Mouse (Mus musculus) induced T-regulatory cell, adult 2 months (primary cell): ENCODE results near the gene Dnajc6.

Experiments
- DNase-seq: peaks from one replicate; pipeline ENCODE4 v3.0.0-alpha.2; 2012; ENCODE audit warnings: low read depth

The Dnajc6 gene

DNA sequence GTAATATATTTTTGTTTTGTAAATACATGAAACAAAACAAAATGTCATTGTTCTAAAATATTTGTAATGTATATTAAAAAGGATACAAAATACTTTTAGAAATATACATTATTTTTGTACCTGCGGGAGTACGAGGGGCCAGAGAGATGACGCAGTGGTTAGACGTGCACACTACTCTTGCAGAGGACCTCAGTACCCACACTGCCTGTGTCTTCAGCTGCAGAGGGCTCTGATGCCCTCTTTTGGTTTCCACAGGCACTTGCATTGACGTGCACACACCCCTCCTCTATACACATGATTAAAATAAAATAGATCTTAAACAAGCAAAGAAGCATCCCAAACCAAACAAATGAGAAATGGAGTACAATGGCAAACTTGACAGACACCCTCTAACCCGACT is 146.3 kb downstream of the Dnajc6 start:
- DNase-seq: no peak

DNA sequence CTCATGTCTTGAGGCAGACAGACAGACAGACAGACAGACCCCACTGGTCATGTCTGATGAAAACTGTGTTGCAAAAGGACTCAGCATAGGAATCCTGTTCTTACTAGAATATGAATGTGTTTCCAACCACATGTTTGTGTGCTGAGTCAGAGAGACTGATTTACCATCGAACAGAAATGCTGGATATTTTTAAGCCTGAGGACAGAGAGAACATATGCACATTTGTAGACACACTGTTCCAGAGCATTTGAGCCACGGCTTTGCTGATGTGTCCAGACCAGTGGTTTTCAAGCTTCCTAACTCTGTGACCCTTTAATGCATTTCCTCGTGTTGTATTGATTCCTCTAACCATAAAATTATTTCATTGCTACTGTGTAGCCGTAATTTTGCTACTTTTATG is 146.8 kb downstream of the Dnajc6 start:
- DNase-seq: no peak

DNA sequence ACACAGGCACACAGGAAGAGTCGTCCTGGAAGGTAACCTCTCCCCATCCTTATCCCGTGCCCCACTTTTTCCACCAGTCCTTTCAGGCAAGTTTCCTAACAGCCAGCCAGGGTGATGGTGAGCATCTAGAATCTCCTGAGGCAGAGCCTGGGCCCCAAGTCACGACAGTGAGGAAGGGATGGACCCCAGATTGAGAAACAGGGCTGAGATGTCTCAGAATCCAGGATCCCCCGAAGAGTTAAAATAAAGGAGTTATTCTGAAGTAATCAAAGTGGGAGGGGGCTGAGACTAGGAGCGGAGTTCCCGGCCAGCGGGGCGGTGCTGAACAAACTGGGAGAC is 150.4 kb downstream of the Dnajc6 start:
- DNase-seq: no peak

DNA sequence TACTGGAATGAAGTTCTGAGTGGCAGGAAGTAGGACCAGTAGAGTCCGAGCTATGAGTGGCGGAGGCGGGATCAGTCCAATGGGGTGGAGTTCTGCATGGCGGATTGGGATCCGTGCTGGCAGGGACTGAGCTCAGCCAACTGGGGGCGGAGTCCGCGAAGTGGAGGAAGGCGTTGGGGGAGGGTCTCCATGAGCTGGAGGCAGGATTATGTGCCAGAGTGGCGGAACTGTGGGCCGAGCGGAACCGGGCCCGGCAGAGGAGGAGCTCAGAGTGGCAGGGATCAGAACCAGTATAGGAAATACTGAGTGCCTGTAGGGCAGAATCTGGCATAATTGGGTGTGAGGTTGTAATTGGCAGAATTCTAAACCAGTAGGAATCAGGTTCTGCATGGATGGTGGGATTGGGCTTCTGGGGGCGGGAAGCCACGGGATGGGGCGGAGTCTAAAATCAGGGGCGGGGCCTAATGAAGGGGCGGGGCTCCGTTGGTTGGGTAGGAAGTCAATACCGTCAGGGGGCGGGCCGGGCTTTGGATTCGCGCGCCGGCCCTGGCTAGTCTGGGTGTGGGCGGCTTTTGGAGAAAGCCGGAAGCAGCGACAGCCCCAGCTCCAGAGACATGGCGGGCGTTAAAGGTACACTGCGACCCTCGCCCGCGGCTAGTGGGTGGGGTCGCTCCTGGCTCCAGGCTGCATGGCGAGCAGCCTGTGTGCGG is 150.9 kb downstream of the Dnajc6 start, which contains the start of gene Leprot:
Leprot (plus strand) TSS at position 523 of the 710 bp plus-strand sequence.
- peak; percentile 97 for DNase-seq

DNA sequence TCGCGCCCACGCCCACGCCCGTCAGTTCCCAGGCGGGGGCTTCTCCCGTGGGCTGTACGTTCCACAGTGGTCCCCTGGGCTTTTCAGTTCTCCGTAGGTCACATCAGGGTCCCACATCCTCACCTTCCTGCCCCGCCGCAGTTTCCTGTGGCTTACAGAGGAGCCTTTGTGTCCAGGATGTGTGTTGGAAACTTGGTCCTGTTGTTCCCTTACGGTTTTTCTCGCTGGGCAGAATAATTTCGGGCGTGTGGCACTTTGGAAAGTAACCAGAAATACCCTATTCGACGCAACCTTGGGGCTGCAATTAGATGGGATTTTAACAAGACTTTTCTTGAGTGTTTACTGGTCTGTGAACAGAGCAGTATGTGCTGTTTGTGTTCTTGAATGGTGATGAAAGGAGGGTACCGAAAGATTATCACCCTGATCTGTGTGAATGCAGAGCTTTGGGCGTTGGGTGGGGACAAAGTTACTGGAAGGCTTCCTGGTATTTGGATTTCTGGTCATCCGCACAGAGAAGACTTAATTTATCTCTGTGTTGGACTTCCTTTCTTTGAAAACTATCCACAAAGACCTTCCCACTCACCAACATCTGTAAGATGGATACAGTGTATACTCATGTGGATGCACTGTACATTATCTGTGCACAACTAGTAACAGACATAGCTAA is 151.7 kb downstream of the Dnajc6 start:
- DNase-seq: no peak

DNA sequence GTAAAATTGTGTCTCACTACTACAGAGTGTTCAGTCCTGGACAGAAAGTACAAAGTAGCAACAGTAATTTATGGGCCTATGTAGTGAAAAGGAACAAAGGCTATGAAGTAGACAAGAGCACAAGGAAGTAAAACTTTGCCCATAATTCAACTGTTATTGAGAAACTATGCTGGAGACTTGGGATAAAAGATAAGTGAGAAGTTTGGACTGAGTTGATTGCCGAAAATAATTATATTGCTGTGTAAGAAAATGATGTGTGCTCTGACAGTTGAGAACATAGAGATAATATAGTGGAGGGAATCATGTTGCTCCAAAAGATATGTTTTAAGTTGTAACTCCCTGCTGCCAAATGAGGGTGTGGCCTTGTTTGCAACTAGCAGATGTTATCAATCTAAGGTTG is 152.3 kb downstream of the Dnajc6 start:
- DNase-seq: no peak

DNA sequence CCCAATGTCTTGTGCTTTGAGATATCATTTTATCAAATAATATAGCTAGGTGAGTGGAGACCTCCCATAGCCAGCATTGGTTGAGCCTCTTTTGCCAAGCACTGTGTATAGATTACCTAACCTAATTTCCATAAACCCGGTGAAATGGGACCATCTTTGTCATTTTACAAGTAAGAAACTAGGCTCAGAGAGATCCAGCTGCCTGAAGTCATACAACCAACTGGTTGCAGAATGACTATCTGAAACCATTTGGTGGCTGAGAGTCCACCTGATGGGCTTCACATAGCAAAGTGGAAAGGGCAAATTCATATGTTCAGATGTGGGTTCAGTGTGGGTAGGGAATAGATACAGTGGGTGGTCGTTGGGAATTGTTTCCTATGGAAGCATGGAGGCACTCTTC is 154.5 kb downstream of the Dnajc6 start:
- DNase-seq: no peak

DNA sequence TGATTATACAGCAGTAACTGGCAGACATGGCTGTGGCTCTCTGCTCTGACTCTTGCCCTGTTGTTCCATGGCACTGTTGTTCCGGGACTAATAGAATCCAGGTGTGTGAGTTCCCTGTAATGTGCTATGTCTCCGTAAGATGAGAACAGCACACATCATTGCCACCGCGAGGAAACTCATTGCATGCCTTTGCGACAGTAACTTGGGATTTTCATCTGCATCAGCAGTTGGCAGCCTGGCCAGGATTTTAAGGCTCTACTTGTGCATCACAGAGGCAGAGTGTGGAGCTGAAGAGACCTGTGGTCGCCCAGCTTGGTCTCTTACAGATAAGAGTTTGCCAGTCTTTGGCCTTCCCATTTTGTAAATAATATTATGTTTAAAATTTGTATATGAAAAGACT is 157.8 kb downstream of the Dnajc6 start:
- DNase-seq: no peak

DNA sequence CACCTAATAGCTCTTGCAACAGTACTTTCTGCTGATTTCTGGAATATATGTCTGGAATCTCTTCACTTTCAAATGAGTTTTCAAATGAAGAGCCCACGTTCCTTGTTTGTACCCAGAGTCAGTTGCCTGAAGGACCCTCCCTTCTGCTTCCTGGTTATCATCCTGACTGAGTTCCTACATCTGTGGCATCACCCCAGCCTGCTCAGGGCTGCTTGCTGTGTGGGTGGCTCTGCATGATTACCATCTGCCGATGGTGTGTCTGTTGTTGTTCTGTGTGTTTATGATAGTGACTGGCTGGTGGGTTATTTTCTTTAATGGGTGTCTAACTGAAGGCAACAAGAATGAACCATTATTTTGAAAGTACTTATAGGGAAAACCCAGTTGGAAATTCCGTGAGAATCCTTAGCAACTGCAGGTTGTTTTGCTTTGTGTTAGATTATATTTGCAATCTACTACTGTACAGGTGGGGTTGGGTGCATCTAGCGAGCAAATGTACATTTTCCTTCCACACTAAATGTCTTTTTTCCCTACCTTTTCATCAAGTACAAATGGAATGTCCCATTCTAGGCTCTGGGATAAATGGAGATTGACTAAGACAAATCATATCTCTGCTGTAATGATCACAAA is 158.5 kb downstream of the Dnajc6 start:
- DNase-seq: no peak

DNA sequence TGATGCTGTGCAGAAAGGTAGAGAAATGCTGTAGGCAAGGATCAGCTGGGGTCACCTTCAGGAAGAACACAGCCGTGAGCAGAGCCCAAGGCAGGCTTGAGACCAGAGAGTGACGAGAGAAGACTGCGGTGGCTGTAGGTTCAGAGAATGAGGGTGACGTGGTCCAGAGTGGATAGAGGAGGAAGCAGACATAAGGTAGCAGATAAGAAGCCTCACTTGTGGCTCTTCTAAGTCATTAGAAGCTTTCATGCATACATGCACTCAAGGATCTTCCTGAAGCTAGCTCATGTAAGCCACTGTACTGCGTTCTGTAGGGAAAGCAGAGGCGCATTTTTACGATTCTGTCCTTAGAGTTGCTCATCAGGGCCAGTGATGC is 159.0 kb downstream of the Dnajc6 start:
- DNase-seq: no peak

DNA sequence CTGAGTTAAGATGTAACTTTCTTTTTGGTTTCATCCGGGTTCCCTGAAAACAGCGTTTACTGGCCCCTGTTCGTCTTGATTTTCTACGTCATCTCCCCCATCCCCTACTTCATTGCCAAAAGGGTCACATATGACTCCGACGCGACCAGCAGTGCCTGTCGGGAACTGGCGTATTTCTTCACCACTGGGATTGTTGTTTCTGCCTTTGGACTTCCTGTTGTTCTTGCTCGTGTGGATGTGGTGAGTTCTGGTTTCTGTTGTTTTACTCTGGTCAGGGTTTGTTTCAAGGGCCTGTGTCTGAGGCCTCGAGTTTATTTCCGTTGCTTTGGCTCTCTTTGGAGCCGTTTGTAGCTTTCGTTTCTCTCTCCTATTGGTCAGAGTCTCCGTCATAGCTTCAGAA is 159.6 kb downstream of the Dnajc6 start:
- no peak for DNase-seq

DNA sequence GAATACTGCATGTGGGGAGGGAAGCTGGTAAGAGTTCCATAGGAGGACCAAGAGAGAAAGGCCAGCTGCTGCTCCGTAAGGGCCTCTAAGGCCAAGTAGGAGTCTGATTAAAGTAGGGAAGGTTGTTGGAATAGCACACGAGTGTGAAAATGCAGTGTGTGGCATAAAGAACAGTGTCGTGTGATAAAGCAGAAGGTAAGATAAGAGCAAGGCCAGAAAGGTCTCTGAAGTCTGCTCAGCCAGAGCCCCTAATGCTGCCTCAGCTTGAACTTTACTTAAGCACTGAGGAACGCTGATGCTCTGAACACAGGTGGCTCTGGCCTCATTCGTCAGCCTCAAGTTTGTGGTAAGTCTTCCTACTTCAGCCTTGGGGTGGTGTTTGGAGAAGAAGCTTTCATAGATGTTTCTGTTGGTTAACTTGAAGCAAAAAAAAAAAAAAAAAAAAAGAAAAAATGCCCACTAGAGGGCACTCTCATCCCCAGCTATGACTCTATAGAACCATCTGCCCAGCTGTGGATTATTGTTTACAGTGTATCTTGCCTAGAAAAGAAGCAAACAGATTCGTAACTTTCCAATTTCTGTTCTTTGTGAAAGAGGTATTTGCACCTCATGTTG is 160.6 kb downstream of the Dnajc6 start:
- DNase-seq: peak; percentile 70

DNA sequence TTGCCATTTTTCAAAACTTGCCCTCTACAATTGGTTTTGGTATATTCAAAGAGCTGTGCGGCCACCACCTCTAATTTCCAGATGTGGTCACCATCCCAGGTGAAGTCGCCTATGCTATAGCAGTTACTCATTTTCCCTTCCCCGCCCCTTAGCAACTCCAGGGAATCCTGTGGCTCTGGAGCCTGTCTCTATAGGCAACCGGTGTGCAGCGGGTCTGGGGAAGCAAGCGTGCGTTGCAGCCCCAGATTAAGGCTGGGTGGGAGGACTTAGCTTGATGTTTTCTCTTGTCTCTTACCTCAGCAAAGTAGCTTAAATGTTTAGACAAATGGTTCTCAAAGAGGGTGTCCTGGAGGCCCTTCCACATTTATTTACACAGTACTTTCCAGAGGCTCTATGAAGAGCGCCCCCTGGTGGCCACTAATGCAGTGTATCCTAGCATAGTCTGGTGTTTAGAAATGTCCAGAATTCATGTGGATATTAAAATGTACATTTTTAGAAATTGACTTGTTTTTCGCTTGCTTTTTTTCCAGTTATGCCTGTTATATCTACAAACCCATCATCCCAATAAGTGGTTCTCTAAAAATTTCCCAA is 167.8 kb downstream of the Dnajc6 start:
- DNase-seq: peak; percentile 72

DNA sequence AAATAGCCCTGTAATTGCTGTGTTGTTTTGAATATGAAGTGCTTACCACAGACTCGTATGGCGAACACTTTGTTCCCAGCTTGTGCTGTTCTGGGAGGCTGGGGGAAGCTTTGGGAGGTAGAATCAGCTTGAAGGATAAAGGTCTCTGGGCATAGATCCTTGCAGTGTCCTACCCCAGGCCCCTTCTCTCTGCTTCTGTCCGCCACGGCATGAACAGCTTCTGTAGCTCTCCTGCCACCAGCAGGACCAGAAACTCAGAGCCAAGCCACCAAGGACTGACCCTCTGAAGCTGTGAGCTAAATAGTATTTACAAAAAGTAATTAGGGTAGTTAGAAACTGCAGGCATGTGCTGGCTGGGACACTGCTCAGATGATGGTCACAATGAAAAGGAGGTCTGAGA is 168.3 kb downstream of the Dnajc6 start:
- DNase-seq: no peak

DNA sequence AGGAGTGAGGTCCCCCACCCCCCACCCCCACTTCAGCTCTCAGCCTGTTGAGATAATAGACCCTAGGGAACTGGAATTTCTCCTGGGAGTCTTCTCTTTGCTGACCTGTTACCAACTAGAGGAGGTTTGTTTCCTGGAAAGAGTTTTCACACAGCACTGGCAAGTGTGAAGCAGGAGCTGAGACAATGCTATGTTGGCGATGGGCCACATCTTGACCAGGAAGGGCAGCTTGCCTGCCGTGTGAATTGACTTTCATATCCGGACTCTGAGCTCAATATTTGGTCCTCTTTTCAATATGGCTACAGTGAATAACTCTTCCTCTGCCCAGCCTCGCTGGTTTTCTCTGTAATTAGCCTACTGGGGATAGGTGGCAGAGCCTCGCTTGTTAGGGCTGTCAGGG is 172.7 kb downstream of the Dnajc6 start:
- DNase-seq: no peak

DNA sequence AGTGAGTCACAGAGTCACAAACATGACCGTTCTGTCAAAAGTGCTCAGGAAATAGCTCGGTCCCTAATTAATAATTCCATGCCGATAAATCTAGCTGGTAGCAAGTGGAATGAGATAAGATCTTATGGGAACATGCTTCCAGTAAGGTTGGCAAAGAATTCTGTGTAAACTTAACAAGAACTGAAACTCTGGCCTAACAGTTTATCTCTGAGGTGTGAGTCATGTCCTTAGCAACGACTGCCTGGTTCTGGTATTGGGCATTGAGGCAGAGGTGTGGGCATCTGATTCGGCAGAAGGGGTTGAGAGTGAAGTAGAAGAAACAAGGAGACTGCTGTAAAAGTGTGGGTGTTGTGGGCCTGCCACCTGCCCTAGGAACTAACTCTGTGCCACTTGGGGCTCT is 173.4 kb downstream of the Dnajc6 start:
- DNase-seq: no peak

DNA sequence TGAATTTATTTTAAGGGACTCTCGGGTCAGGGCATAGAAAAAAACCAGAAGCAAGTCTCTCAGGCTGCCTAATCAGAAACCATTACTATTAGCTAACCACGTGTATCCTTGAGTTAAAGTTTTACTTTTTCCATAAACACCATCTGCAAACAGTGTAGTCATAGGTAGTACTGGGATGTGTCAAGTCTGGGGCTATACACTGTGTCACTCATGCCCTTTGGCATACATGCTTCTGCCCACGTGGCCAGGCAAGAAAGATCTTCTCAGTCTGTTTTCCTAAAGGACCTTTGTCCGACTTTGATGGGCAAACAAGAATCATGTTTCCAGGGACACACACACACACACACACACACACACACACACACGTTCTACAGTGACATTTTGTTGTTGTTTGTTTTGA is 178.3 kb downstream of the Dnajc6 start:
- no peak for DNase-seq

DNA sequence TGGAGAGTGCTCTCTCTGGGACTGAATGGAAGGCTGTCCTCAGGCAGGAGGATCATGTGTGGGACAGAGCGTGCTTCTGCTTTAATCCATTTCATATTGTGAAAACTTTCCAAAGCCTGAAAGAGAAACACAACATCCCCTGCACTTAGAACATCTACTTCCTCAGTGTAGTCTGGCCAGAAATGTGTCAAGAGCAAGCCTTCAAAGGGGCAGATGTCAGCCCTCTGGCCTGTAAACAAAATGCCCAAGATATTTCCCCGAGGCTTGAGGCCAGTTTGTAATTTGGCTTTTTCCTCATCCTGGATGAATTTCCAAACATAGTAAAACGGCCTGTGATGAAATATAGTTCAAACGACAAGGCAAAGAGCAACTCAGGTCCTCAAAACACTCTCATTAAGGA is 179.3 kb downstream of the Dnajc6 start:
- no peak for DNase-seq

DNA sequence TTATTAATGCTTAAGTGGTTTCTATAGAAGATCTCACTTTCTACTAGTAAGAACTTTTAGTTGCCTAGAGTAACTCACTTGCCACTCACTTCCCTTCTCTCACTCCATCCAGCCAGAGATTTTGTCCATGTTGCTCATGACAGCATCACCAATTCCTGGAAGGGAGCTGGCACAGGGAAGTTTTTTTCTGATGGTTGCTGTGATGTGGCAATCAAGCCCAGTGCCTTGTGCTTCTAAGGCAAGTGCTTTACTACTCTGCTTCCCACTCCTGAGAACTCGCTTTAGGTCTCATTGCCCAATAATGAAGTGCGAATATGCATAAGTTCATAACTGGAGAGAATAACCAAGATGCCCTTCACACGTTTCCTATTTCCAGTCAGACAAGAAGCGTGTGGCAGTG is 186.2 kb downstream of the Dnajc6 start:
- DNase-seq: no peak

DNA sequence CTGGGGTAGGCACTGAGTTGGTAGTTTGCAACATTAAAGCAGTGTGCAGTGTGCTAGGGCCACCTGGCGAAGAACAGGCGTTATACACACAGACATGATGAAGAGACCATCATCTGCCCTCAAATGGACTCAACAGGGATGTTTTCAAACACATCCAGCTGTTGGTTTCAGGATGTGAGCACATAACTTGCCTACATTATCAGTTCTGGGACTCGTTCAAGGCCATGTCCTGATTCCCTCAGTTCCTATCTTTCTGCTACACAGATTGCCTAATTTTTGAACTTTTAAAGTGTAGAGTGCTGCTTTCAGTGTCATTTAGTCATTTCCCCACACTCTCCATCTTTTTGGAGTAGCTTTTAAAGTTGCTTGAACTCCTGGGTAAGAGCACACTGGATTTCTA is 186.6 kb downstream of the Dnajc6 start:
- no peak for DNase-seq

DNA sequence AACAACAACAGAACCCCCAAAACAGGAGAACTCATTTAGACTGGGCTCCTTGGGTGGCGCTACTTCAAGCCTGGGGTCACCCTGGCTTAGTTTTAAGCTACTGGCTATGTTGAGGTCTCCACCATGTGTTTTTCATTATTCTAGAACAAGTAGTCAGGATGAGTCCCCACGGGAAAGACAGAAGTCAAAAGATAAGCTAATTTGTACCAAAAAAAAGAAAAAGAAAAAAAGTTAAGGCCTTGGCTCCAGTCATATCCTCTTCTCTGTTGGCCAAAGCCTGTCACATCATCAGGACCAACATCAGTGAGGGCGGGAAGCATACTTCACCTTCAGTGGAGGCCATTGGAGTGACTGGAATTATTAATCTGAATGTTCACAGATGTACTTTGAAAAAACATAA is 188.4 kb downstream of the Dnajc6 start:
- DNase-seq: no peak

DNA sequence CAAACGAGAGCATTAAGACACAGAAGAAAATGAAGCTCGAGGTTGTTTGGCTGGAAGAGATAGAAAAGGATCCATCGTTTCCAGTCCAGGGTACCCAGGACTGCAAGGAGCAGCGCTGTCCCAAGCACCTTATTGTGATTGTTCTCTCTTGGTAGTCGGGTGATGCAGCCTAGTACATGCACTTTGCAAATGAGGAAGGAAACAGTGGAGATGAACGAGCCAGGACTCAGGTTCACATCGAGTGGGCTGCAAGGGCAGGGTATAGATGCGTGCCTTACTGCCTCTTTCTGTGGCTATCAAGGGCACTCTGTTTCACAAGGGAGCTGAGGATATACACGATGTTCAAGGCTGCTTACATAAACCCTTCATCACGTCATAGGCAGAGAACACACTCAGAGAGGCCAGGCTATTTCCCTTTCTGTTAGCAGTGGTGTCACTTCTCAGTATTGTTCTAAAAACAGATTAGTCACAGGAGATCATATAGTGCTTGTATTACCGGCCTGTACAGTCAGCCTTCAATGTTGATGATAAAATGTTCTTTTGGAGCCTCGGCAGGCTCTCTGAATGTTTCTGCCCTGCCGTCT is 189.9 kb downstream of the Dnajc6 start:
- DNase-seq: no peak

DNA sequence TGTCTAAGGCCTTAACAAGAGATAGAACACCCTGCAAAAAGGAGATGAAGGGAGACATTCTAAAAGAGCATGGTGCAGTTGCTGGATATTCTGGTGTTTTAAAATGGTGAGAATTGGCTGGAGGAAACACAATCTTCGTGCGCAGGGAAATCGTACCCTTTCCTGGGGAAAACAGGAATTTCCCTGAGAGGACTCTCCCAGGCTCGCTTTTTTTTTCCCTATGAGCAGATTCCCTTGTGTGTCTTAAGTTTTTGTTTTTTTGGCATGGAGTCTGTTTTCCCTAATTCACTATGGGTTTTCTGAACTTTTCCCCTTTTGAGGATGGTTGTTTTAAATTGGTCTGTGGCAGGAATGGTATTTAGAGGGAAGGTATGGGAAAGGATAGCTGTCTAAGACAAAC is 192.8 kb downstream of the Dnajc6 start:
- DNase-seq: no peak
